In the genomic region with DNA sequence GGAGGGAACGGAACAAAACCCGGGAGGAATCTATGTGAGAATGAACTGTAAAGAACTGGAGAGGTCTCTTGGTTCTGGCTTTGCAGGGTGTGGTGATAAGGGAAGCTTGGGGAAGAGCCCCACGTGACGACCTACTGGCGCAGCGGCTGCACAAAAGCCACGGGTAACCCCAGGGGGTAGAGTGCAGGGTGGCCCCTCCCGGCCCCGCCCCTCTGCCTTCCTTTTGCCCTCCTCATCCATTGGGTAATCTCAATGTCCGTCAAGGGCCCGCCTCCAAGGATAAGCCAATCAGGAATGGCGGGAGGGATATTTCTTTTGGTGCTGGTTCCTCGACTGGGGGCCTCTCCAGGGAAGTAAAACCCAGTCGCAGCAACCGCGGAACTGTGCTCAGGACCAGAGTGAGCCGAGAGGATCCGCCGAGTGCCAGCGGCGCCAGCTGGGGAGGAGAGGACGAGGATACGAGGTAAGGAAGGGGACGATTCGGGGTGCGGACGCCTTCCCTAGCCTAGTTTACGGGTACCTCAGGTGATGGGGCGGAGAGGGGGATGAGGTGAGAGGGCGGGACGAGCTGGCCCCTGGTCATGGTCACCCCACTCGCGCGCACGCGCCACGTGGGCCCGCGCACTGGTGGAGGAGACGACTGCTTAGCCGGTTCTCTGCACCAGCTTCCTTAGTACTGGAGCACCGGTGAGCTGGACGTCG, we compare ENCODE assay signal across 8 mouse cellular contexts. TPM values are rescaled to one million over a fixed set of nuclear protein-coding genes. Genes with fewer than 3 reads are reported as not detected.
A peak's percentile ranks its signal among the peaks of the same experiment; 100 is the strongest.
DNase-seq lines count a peak whose midpoint lies in the region; ATAC-seq and TF ChIP-seq lines count a peak whose summit lies in the region.

A gene (plus strand): TSS at position 319 of the 702 bp plus-strand sequence.

- ATAC-seq in forebrain, embryonic 11.5 days (replicated peaks; ENCODE audit: low FRiP score): peak; percentile 97
- ATAC-seq in heart, embryonic 16.5 days (replicated peaks; ENCODE audit: extremely low read depth, insufficient read depth, low FRiP score): peak; percentile 98
- peak; percentile 97 for ATAC-seq in liver, embryonic 15.5 days (ENCODE audit: insufficient read depth)
- ATAC-seq in neural tube, embryonic 12.5 days (ENCODE audit: low FRiP score, low read depth): peak; percentile 98

- H3K9ac ChIP-seq in CH12.LX (ENCODE audit: insufficient read depth, low read depth): peak within 1 kb of the TSS; percentile 67
- H3K9ac ChIP-seq in forebrain, embryonic 11.5 days (ENCODE audit: low read length): peak within 1 kb of the TSS; percentile 74
- peak within 1 kb of the TSS; percentile 71 for H3K9ac ChIP-seq in heart, embryonic 16.5 days (ENCODE audit: low read length)
- peak within 1 kb of the TSS; percentile 52 for H3K9ac ChIP-seq in liver, embryonic 15.5 days
- peak within 1 kb of the TSS; percentile 65 for H3K9ac ChIP-seq in neural tube, embryonic 12.5 days

- in situ Hi-C loops in CH12.LX (cut with MboI; ENCODE audit: low pct_ligation_motif_present, low pct_unique_long_range_greater_than_20kb, low sequenced_read_pairs): no loop called here

- H3K79me2 ChIP-seq in CH12.LX (replicated peaks; ENCODE audit: control insufficient read depth, extremely low read depth, insufficient read depth, poor library complexity, severe bottlenecking): peaks cover 7% of the 10 kb centered on the region; the same call in 1 of the 2 replicates

- dilution Hi-C loops in CH12.LX (cut with MboI; ENCODE audit: extremely low pct_ligation_motif_present, extremely low pct_unique_long_range_greater_than_20kb, low sequenced_read_pairs): no loop called here

- peaks cover 3 to 30% of the 10 kb centered on the region in 2 experiments; a peak in 2 of 4 replicates for H3K4me1 ChIP-seq in CH12.LX (ENCODE audit: control insufficient read depth in 1 of 2, insufficient read depth in 2 of 2)
- no peaks in the 10 kb centered on the region for H3K4me1 ChIP-seq in forebrain, embryonic 11.5 days (replicated peaks; ENCODE audit: control insufficient read depth, insufficient read depth, low read length)
- peaks cover 10% of the 10 kb centered on the region for H3K4me1 ChIP-seq in heart, embryonic 16.5 days (ENCODE audit: control insufficient read depth, insufficient read depth, low read length)
- H3K4me1 ChIP-seq in liver, embryonic 15.5 days (replicated peaks): peaks cover 33% of the 10 kb centered on the region
- peaks cover 11% of the 10 kb centered on the region; the same call in 1 of the 2 replicates for H3K4me1 ChIP-seq in neural tube, embryonic 12.5 days

- 2% methylated on average over 44 of the region's 44 CpGs for WGBS in forebrain, embryonic 11.5 days
- under 1% methylated on average over 44 of the region's 44 CpGs for WGBS in heart, embryonic 16.5 days
- under 1% methylated on average over 44 of the region's 44 CpGs for WGBS in liver, embryonic 15.5 days (ENCODE audit: insufficient replicate concordance)
- WGBS in neural tube, embryonic 12.5 days: 2% methylated on average over 44 of the region's 44 CpGs

- TF ChIP-seq POLR2A in CH12.LX (IDR thresholded peaks at IDR 0.05; ENCODE audit: low read depth, low read length): peak; percentile 95

- peak within 1 kb of the TSS; percentile 66 for H3K27ac ChIP-seq in CH12.LX (ENCODE audit: insufficient read depth, low read depth)
- H3K27ac ChIP-seq in forebrain, embryonic 11.5 days (ENCODE audit: low read depth, low read length): peak within 1 kb of the TSS; percentile 38; the same call in 1 of the 2 replicates
- H3K27ac ChIP-seq in heart, embryonic 16.5 days (ENCODE audit: low read length): peak within 1 kb of the TSS; percentile 63
- peak within 1 kb of the TSS; percentile 87 for H3K27ac ChIP-seq in liver, embryonic 15.5 days (replicated peaks)
- H3K27ac ChIP-seq in neural tube, embryonic 12.5 days: no peak within 1 kb of the TSS

- no peak for TF ChIP-seq EP300 in CH12.LX (IDR thresholded peaks at IDR 0.05; ENCODE audit: low read length)

- no peaks in the 10 kb centered on the region for H3K27me3 ChIP-seq in CH12.LX (replicated peaks)
- no peaks in the 10 kb centered on the region for H3K27me3 ChIP-seq in forebrain, embryonic 11.5 days (ENCODE audit: control insufficient read depth, insufficient read depth, low read length)
- no peaks in the 10 kb centered on the region for H3K27me3 ChIP-seq in heart, embryonic 16.5 days (ENCODE audit: control insufficient read depth, insufficient read depth, low read length)
- H3K27me3 ChIP-seq in liver, embryonic 15.5 days: no peaks in the 10 kb centered on the region
- no peaks in the 10 kb centered on the region for H3K27me3 ChIP-seq in neural tube, embryonic 12.5 days (replicated peaks)

- peak within 1 kb of the TSS; percentile 80 to 95 (median 89) for H3K4me3 ChIP-seq in CH12.LX (replicated peaks in 1 of 3; ENCODE audit: low read depth in 2 of 3, low read length in 2 of 3, poor library complexity in 1 of 3)
- peak within 1 kb of the TSS; percentile 69 for H3K4me3 ChIP-seq in forebrain, embryonic 11.5 days (ENCODE audit: low read depth, low read length)
- H3K4me3 ChIP-seq in heart, embryonic 16.5 days (ENCODE audit: low read length): peak within 1 kb of the TSS; percentile 67
- H3K4me3 ChIP-seq in liver, embryonic 15.5 days (replicated peaks): peak within 1 kb of the TSS; percentile 73
- H3K4me3 ChIP-seq in neural tube, embryonic 12.5 days: peak within 1 kb of the TSS; percentile 66

- peak within 1 kb of the TSS; percentile 57 for H3K4me2 ChIP-seq in CH12.LX (ENCODE audit: insufficient read depth, low read depth, poor library complexity, severe bottlenecking)
- peak within 1 kb of the TSS; percentile 67 for H3K4me2 ChIP-seq in forebrain, embryonic 11.5 days (ENCODE audit: low read depth, low read length, severe bottlenecking)
- peak within 1 kb of the TSS; percentile 76 for H3K4me2 ChIP-seq in heart, embryonic 16.5 days (ENCODE audit: low read depth, low read length)
- peak within 1 kb of the TSS; percentile 93 for H3K4me2 ChIP-seq in liver, embryonic 15.5 days
- peak within 1 kb of the TSS; percentile 82 for H3K4me2 ChIP-seq in neural tube, embryonic 12.5 days (replicated peaks)

- no peak for TF ChIP-seq CTCF in CH12.LX (conservative IDR thresholded peaks at IDR 0.05 in 1 of 2, IDR thresholded peaks at IDR 0.05 in 1 of 2; ENCODE audit: low read depth in 2 of 2, low read length in 2 of 2)

- DNase-seq in CH12.LX (ENCODE audit: extremely low read depth): peak; percentile 97
- DNase-seq in c-Kit-positive CD71-positive TER-119-negative erythroid progenitor cells, embryonic 14.5 days (ENCODE audit: low read depth): peak; percentile 93
- DNase-seq in forebrain, embryonic 11.5 days (ENCODE audit: low spot score): peak; percentile 92
- peak; percentile 92 to 96 for DNase-seq in kidney, postnatal 36 days
- peak; percentile 91 for DNase-seq in telencephalon, adult 2 months (ENCODE audit: low read depth, low spot score)

- H3K9me3 ChIP-seq in CH12.LX (replicated peaks; ENCODE audit: low read length): no peaks in the 10 kb centered on the region
- no peaks in the 10 kb centered on the region for H3K9me3 ChIP-seq in forebrain, embryonic 11.5 days (ENCODE audit: control insufficient read depth, low read length)
- no peaks in the 10 kb centered on the region for H3K9me3 ChIP-seq in heart, embryonic 16.5 days (replicated peaks; ENCODE audit: control insufficient read depth, low read length)
- no peaks in the 10 kb centered on the region for H3K9me3 ChIP-seq in liver, embryonic 15.5 days (replicated peaks)
- no peaks in the 10 kb centered on the region for H3K9me3 ChIP-seq in neural tube, embryonic 12.5 days

- TF ChIP-seq RAD21 in CH12.LX (IDR thresholded peaks at IDR 0.05; ENCODE audit: low read depth, low read length): no peak

- peaks cover 23 to 28% of the 10 kb centered on the region in 2 experiments for H3K36me3 ChIP-seq in CH12.LX (replicated peaks in 1 of 2; ENCODE audit: control insufficient read depth in 1 of 2, insufficient read depth in 1 of 2, low read length in 1 of 2)
- peaks cover 7% of the 10 kb centered on the region for H3K36me3 ChIP-seq in forebrain, embryonic 11.5 days (ENCODE audit: control insufficient read depth, insufficient read depth, low read length)
- H3K36me3 ChIP-seq in heart, embryonic 16.5 days (ENCODE audit: control insufficient read depth, insufficient read depth): peaks cover 11% of the 10 kb centered on the region; the same call in 1 of the 2 replicates
- H3K36me3 ChIP-seq in liver, embryonic 15.5 days (replicated peaks): peaks cover 20% of the 10 kb centered on the region
- H3K36me3 ChIP-seq in neural tube, embryonic 12.5 days: peaks cover 27% of the 10 kb centered on the region

TF ChIP-seq in CH12.LX, 34 proteins besides CTCF, POLR2A, EP300 and RAD21 (continues in another document):
- TF ChIP-seq NELFE (IDR thresholded peaks at IDR 0.05; ENCODE audit: low read depth, low read length) (peak; percentile 94), ELF1 (IDR thresholded peaks at IDR 0.05; ENCODE audit: low read depth, low read length) (peak; percentile 82), BHLHE40 (IDR thresholded peaks at IDR 0.05; ENCODE audit: low read depth, low read length) (peak; percentile 90), RCOR1 (conservative IDR thresholded peaks at IDR 0.05; ENCODE audit: low read depth, low read length) (0 out of 2 replicates have a peak, but pooled peaks have one; percentile 52), SMC3 (IDR thresholded peaks at IDR 0.05; ENCODE audit: low read depth, low read length) (no peak), NRF1 (IDR thresholded peaks at IDR 0.05; ENCODE audit: low read depth, low read length) (peak; percentile 80), UBTF (IDR thresholded peaks at IDR 0.05; ENCODE audit: low read depth, low read length) (0 out of 2 replicates have a peak, but pooled peaks have one; percentile 55), MYC (IDR thresholded peaks at IDR 0.05; ENCODE audit: low read depth, low read length) (peak; percentile 87), MAX (IDR thresholded peaks at IDR 0.05; ENCODE audit: low read length) (peak; percentile 84), MEF2A (IDR thresholded peaks at IDR 0.05; ENCODE audit: borderline replicate concordance, low read depth, low read length) (0 out of 2 replicates have a peak, but pooled peaks have one; percentile 23), POLR2AphosphoS2 (IDR thresholded peaks at IDR 0.05; ENCODE audit: low read depth, low read length) (peak; percentile 47; the same call in 1 of the 2 replicates), ETS1 (conservative IDR thresholded peaks at IDR 0.05; ENCODE audit: low read depth, low read length) (peak; percentile 55), TBP (conservative IDR thresholded peaks at IDR 0.05; ENCODE audit: low read depth, low read length) (peak; percentile 87)

RNA-seq across cellular contexts. Expression of the gene that starts here (rescaled TPM):
- total RNA-seq in CH12.LX (2012; rRNA removed) (8.7 and 11.9 TPM in 2 replicates), CH12.LX (2014; rRNA removed) (6.9 and 7.6 TPM in 2 replicates)
- 8.3 and 9.6 TPM in 2 replicates for polyA plus RNA-seq in CH12.LX (2012; ENCODE audit: insufficient read length, low read depth)
- 16.5 and 18.7 TPM in 2 replicates for polyA plus RNA-seq in forebrain, embryonic 11.5 days (2014; fragmentation: Nextera tagmentation; extraction: Ambion mirVana)
- polyA plus RNA-seq in heart, embryonic 16.5 days (2015; fragmentation: Nextera tagmentation; extraction: Ambion mirVana): 6.2 and 6.7 TPM in 2 replicates
- polyA plus RNA-seq in liver, embryonic 15.5 days (2015; fragmentation: Nextera tagmentation; extraction: Ambion mirVana): 3.1 and 3.5 TPM in 2 replicates
- polyA plus RNA-seq in neural tube, embryonic 12.5 days (2016; fragmentation: Nextera tagmentation; extraction: Ambion mirVana): 17.2 and 17.5 TPM in 2 replicates
